Mouse (Mus musculus): ENCODE results near the gene Mms19.

Gene Mms19

GRCm38 (mm10) chr19:41980819-41981594, at the start of gene Mms19:
Gene Mms19 (minus strand): TSS chr19:41981157.
- under 1% methylated on average over 68 of the region's 68 CpGs for WGBS

DNA sequence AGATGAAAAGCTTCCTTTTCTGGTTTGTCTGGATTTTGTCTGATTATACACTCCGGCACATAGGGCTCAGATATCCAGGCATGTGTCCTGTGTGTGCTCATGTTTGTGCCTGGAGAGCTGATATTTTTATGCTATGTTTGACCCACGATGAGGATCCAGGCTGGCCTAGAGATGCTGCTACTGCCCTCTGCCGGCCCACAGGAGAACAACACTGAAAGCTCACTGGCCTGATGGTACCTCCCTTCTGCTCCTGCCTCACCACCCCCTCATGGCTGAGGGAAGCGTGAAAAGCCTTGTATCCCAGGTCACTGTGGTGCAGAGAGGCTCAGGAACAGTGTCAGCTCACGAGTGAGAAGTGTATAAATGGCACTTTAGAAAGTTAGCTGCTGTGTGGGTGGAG, 45.2 kb upstream of the Mms19 start:
- WGBS: 5% methylated on average over 5 of the region's 5 CpGs

GRCm38 (mm10) chr19:42022542-42022848, 41.5 kb upstream of the Mms19 start:
- WGBS: 70% methylated on average over 2 of the region's 2 CpGs

DNA sequence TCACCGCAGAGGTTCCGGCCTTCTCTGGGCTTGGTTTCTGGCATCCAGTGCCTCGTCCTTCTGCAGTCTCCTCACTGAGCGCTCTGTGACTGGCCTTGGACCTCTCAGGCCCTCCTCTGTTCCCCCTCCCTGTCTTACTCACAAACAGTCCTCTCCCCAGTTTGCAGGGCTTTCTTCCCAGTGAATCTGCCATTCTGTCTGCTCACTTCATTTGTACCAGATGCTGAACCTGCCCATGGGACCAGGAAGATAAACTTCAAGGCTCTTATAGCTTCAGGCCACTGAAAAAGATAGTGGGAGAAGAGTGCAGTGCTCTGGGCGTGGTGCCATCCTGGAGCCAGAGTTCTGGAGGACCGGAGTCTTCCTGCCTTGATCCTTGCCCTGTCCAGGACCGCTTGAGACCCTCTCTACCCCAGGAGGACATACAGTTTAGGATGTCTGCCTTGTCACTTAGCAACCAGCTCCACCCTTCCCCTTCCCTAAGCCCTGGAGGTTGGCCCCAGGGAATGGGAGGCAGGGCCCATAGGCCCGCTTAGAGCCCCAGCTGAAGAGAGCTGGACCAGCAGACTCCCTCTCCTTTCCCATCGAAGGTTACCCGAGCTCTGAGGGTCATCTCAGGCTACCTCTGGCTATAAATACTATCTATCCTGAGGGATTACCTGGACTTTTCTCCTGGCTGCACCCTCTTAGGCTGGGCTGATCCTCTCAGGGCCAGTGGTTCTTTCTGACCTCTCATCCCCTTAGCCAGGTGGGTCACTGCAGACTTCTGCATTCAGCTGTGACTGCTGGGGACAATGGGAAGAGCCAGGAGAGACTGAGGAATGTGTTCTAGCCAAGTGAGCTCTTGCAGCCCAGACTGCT, 41.0 kb upstream of the Mms19 start:
- WGBS: 67% methylated on average over 10 of the region's 10 CpGs

DNA sequence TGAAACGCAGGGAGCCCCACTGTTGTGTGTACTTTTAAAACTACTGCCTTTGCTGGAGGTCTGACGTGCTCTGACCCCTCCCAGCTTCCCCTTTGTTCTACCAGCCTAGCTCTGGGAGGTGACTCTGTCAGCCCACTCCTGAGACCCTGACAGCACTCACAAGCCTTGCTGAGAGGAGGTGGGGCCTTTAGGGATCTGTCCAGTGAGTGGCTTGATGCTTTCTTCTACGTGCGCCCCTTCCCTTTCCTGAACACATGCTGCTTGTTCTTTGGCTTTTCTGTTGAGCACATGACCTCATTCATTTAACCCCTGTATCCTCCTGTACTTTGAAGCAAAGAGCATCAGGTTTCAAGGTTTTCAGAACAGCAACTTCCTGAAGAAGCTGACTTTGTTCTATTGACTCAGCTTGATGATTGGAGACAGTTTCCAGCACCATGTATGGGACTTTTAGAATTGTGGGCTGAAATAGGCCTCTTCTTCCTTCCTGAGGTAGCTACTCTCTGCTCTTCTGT, 38.1 kb upstream of the Mms19 start:
- 72% methylated on average over 4 of the region's 4 CpGs for WGBS

DNA sequence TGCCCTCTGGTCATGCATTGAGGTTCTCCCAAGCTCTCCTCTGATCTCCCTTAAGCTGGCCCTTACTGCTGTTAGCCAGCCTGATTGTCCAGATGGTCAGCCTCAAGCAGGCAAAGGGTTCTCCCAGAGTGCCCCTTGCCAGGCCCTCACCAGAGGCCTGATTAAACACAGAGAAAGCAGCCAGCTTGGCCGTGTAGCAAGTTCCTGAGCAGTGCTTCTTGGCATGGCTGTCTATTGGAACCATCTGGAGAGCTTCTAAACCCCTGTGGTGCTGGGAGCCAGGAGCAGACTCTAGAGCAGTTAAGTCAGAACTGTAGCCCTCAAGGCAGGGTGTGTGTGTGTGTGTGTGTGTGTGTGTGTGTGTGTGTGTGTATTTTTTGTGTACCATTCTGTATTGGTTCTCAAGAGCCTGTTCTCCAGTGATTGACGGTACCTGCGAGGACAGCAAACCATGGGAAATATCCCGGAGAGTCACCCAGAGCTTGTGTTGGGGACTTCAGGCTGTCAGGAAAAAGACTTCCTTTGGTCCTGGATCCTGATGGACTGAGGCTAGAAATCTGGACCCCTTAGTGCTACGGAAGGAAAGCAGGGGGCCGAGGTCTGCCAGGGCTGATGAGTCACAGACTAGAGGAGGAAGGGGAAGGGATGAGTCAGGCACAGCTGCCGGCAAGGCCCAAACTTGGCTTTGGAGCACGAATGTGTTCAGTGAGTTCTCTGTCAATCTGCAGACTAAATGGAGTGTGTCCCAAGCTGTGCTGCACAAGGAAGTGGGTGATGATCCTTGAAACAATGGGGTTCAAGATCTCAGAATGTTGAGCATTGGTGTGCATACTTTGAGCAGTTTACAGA, 36.7 kb upstream of the Mms19 start:
- WGBS: 38% methylated on average over 8 of the region's 8 CpGs

- WGBS: 33% methylated on average over 5 of the region's 5 CpGs
Measured at GRCm38 (mm10) chr19:42016840-42017239, 35.9 kb upstream of the Mms19 start.

DNA sequence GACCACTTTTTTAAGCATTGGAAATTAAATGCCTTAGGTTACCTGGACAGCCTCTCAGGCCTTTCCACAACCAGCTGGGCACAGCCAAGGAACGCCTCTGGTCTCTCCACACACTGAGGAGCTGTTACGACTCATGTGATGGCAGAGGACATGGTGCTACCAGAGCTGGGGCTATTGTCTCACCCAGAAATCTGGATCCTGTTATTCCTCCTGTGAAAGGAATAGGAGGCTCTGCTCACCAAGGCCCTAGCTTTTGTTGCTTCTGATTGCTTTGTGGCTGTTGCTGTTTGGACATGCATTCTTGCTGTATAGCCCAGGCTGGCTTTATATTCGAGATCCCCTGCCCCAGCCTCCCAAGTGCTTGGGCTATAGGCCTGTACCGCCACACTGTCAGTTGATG, 35.3 kb upstream of the Mms19 start:
- 67% methylated on average over 4 of the region's 4 CpGs for WGBS

DNA sequence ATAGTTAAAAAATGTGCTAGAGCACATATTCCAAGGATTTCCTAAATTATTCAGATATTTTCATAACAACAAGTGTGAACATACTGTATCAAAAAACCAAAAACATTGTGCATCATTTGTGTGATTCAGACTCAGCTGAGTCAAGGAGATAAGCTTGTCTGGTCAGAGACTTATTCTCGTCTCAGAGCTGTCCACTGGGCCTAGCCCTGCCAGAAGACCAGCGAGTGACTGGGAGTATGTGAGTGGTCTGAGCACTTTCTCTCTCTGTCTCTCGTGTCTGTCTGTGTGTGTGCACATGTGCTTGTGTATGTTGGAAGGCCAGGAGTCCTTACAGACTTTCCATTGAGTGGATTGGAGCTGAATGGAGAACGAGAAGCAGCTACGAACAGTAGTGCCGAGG, 34.0 kb upstream of the Mms19 start:
- WGBS: 91% methylated on average over 6 of the region's 6 CpGs

- WGBS: 92% methylated on average over 3 of the region's 3 CpGs
Measured at GRCm38 (mm10) chr19:42014231-42014825, 33.4 kb upstream of the Mms19 start.

DNA sequence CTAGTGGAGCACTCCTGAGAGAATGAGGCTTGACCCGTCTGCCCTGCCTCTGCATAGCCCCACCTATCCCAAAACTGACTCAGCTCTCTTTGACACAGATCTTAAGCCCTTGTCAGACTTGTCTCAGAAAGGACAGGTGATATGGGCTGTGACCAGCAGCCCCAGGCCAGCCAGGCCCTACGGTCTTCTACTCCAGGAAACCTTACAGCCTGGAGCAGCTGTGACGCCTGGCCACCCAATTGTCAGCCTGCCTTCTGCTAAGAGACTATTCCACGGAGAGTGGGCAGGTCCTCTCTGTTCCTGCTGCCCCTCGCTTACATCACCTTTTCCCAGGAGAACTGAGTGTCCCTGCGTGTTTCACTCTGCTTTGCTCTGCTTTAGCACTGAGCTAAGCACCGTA, 30.2 kb upstream of the Mms19 start:
- WGBS: 97% methylated on average over 7 of the region's 7 CpGs

DNA sequence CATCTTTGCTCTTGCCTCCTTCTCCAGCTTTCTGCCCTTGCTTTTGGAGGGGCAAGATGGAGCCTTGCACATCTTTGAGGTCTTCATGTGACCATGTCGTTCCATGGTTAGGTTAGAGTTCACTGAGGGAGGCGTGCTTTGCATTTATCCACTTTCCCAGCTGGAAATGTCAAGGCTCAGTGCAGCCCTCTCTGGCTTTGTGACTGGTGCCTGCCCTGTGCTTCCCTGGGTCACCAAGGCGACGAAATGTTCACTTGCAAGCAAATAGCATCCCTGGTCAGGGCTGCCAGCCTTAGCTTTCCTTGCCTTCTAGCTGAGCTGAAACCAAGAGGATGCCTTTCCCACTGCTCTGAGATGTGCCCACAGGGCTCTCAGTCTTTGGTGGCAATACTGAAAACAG, 29.5 kb upstream of the Mms19 start:
- 85% methylated on average over 4 of the region's 4 CpGs for WGBS

DNA sequence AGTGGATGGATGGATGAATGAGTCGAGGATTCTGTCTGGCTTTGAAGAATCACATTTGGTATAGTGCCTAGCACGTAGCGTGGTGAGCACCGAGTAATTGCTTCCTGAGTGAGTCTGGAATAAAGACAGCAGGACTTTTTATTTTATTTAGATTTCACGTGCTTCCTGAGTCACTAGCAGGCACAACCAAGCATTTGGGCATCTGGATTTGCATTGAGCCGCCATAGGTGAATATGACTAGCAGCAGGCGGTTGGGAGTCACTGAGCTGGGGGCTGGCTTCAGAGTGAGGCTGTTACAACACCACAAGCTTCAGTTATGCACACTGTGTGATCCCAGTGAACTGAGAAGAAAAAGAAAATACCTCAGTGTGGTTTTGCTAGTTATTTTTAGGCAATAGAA, 28.1 kb upstream of the Mms19 start:
- 72% methylated on average over 7 of the region's 7 CpGs for WGBS

DNA sequence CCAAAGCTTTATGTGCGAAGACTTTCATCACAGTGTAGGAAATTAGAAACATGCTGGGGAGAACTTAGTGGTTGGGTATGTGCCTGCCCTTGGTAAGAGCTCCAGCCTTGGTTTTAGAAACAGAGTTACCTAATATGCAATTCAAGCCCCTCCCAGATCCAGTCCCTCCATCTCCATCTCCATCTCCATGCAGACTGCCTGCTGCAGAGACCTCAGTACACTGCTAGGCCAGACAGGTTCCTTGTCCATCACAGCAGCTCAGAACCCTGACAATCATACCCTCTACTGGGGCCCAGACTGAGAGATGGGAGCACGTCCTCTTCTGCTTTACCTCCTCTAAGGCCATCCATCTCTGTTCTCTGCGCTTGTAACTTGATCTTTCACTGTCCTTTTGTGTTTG, 27.6 kb upstream of the Mms19 start:
- WGBS: 87% methylated on average over 3 of the region's 3 CpGs

DNA sequence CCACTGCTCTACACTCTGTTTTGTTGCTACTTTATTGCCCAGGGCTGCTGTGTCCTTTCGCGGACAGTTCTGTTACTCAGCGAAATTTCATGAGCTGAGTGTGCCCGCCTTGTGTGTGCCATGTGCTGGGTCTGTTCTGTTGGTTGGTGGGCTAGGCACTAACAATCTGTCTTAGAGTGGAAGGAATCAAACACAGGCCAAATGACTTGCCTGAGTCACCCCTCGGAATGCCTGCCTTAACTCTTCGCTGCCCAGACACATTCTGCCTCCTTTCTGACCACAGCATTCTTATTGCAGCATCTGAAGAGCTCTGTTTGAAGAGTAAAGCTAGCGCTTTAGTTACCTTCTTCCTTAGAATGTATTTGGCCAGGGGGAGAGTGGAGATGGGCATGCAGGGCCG, 25.6 kb upstream of the Mms19 start:
- WGBS: 84% methylated on average over 8 of the region's 8 CpGs

- 75% methylated on average over 3 of the region's 3 CpGs for WGBS
Measured at GRCm38 (mm10) chr19:42005616-42006015, 24.7 kb upstream of the Mms19 start.

DNA sequence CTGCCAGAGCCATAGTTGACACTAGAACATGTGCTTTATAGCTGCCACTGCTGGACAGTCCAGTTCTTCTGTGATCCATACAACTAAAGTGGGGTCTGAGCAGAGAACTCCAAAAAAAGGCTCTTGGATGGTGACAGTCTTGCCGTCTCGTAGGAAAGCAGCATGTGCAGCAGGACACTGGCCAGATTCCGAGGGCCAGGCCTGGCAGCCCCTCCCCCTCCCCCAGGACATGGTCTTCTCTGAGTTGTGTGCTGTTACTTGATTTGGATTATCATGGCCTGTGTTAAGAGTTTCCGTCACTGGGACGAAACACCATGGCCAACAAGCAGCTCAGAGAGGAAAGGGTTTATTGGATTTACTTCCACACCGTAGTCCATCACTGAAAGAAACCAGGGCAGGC, 23.3 kb upstream of the Mms19 start:
- WGBS: 72% methylated on average over 6 of the region's 6 CpGs

DNA sequence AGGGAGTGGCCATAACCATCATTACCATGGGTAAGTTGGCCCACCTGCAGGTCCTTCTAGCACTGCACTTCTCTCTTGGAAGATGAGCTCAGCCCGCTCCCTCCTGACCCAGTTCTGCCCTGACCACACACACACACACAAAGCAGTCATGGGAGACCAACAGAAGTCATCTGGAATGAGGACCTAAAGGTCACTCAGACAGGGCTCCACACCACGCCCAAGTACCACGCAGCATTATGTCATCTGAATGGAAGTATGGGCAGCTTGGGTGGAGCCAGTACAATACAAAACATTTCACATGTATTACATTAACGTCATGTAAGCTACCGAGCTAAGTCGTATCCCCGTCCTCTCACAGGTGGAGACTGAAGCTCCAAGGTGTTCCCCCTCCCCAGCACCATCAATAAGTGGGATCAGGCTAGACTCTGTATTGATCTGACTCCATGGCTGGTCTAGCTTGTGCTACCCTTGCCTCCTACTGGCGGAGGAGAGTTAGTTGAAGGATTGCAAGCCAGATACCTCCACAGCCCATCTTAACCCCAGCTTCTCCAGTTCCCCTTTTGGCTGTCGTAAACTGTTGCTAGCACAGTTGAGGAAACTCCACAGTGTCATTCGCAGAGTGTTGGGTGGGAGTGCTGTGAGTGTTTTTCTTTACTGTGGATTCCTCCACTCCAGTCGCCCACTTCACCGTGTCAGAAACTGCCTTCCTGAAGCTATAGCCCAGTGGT, 20.5 kb upstream of the Mms19 start:
- 86% methylated on average over 12 of the region's 12 CpGs for whole genome bisulfite sequencing

GRCm38 (mm10) chr19:42000446-42000958, 19.5 kb upstream of the Mms19 start:
- 69% methylated on average over 4 of the region's 4 CpGs for WGBS

DNA sequence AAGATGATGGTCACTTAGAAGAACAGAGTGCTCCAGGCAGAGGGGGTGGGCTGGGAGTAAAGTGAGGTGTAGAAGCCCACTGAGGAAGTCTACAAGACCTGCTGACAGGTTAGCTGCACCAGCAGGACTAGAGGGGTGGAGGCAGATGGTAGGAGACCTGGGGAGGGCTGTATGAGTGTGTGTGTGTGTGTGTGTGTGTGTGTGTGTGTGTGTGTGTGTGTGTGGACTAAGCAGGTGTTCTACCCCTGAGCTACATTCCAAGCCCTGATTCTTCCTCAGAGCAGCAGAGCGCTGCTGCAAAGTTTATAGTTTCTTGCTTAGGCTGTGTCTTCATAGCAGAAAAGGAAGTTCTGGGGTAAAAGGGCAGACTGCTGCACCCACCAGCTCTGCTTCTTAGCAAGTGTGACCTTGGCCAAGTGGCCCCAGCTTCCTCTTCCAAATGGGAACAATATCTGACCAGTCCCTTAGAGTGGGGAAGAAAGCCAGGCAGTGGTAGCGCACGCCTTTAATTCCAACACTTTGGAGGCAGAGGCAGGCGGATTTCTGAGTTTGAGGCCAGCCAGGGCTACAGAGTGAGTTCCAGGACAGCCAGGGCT, 18.8 kb upstream of the Mms19 start:
- WGBS: 82% methylated on average over 4 of the region's 4 CpGs

All from cerebral cortex, adult 2 months (tissue).